Mouse (Mus musculus): ENCODE data around the gene Ppp4r1. TPM values are rescaled to one million over a fixed set of nuclear protein-coding genes. Genes with fewer than 3 reads are reported as not detected.

Gene Ppp4r1
- total and polyA plus RNA-seq, 3 experiments: 12.9 to 17.1 (median 13.6) TPM

GRCm38 (mm10) chr17:65873156-65873555 is 90.8 kb downstream of the Ppp4r1 start:
- in situ Hi-C loops (cut with MboI; ENCODE audit: low pct_ligation_motif_present, low pct_unique_long_range_greater_than_20kb, low sequenced_read_pairs): no loop called here
- TF ChIP-seq MAX (IDR thresholded peaks at IDR 0.05; ENCODE audit: low read length): no peak
- no peak for TF ChIP-seq NRF1 (IDR thresholded peaks at IDR 0.05; ENCODE audit: low read depth, low read length)
- TF ChIP-seq SMC3 (IDR thresholded peaks at IDR 0.05; ENCODE audit: low read depth, low read length): no peak
- no peak for TF ChIP-seq ELF1 (IDR thresholded peaks at IDR 0.05; ENCODE audit: low read depth, low read length)
- no peak for TF ChIP-seq CHD2 (IDR thresholded peaks at IDR 0.05; ENCODE audit: low read length)
- TF ChIP-seq MYC (IDR thresholded peaks at IDR 0.05; ENCODE audit: low read depth, low read length): no peak
- no peak for TF ChIP-seq TBP (conservative IDR thresholded peaks at IDR 0.05; ENCODE audit: low read depth, low read length)
- TF ChIP-seq JUND (conservative IDR thresholded peaks at IDR 0.05; ENCODE audit: low read depth, low read length): no peak
- no peak for TF ChIP-seq TCF12 (IDR thresholded peaks at IDR 0.05; ENCODE audit: low read depth, low read length)
- TF ChIP-seq HCFC1 (IDR thresholded peaks at IDR 0.05; ENCODE audit: low read depth, low read length): no peak
- no peak for TF ChIP-seq MEF2A (IDR thresholded peaks at IDR 0.05; ENCODE audit: borderline replicate concordance, low read depth, low read length)
- no peak for TF ChIP-seq E2F4 (IDR thresholded peaks at IDR 0.05; ENCODE audit: insufficient replicate concordance, low read depth, low read length)
- TF ChIP-seq JUN (IDR thresholded peaks at IDR 0.05; ENCODE audit: insufficient read depth, low read depth, low read length): no peak
- TF ChIP-seq CHD1 (IDR thresholded peaks at IDR 0.05; ENCODE audit: low read depth, low read length): no peak
- no peak for TF ChIP-seq MXI1 (IDR thresholded peaks at IDR 0.05; ENCODE audit: low read depth, low read length)
- Histone ChIP-seq H3K4me3 (replicated peaks in 1 of 3; ENCODE audit: low read depth in 2 of 3, low read length in 2 of 3, poor library complexity in 1 of 3) (no peak overlapping the region), H3K4me2 (ENCODE audit: insufficient read depth, low read depth, poor library complexity, severe bottlenecking) (no peak overlapping the region), H3K36me3 (replicated peaks in 1 of 2; ENCODE audit: control insufficient read depth in 1 of 2, insufficient read depth in 1 of 2, low read length in 1 of 2) (peaks cover 0 to 12% of the 10 kb centered on the region in 2 experiments), H3K9me3 (replicated peaks; ENCODE audit: low read length) (no peaks in the 10 kb centered on the region), H3K9ac (ENCODE audit: insufficient read depth, low read depth) (no peak overlapping the region), H3K27me3 (replicated peaks) (no peaks in the 10 kb centered on the region), H3K27ac (ENCODE audit: insufficient read depth, low read depth) (no peak overlapping the region), H3K4me1 (ENCODE audit: control insufficient read depth in 1 of 2, insufficient read depth in 2 of 2) (peaks cover 12 to 47% of the 10 kb centered on the region in 2 experiments), H3K79me2 (replicated peaks; ENCODE audit: control insufficient read depth, extremely low read depth, insufficient read depth, poor library complexity, severe bottlenecking) (peaks cover 7% of the 10 kb centered on the region)
- DNase-seq (ENCODE audit: extremely low read depth): no peak
- dilution Hi-C loops (cut with MboI; ENCODE audit: extremely low pct_ligation_motif_present, extremely low pct_unique_long_range_greater_than_20kb, low sequenced_read_pairs): no loop called here

GRCm38 (mm10) chr17:65873834-65874233 is 91.5 kb downstream of the Ppp4r1 start:
- Histone ChIP-seq H3K4me2 (ENCODE audit: insufficient read depth, low read depth, poor library complexity, severe bottlenecking) (no peak overlapping the region), H3K9ac (ENCODE audit: insufficient read depth, low read depth) (no peak overlapping the region), H3K9me3 (replicated peaks; ENCODE audit: low read length) (no peaks in the 10 kb centered on the region), H3K27ac (ENCODE audit: insufficient read depth, low read depth) (no peak overlapping the region), H3K36me3 (replicated peaks in 1 of 2; ENCODE audit: control insufficient read depth in 1 of 2, insufficient read depth in 1 of 2, low read length in 1 of 2) (peaks cover 0 to 14% of the 10 kb centered on the region in 2 experiments), H3K79me2 (replicated peaks; ENCODE audit: control insufficient read depth, extremely low read depth, insufficient read depth, poor library complexity, severe bottlenecking) (peaks cover 7% of the 10 kb centered on the region), H3K4me1 (ENCODE audit: control insufficient read depth in 1 of 2, insufficient read depth in 2 of 2) (peaks cover 12 to 47% of the 10 kb centered on the region in 2 experiments), H3K27me3 (replicated peaks) (no peaks in the 10 kb centered on the region), H3K4me3 (replicated peaks in 1 of 3; ENCODE audit: low read depth in 2 of 3, low read length in 2 of 3, poor library complexity in 1 of 3) (no peak overlapping the region)
- no peak for TF ChIP-seq TBP (conservative IDR thresholded peaks at IDR 0.05; ENCODE audit: low read depth, low read length)
- TF ChIP-seq EP300 (IDR thresholded peaks at IDR 0.05; ENCODE audit: low read length): no peak
- no peak for TF ChIP-seq MEF2A (IDR thresholded peaks at IDR 0.05; ENCODE audit: borderline replicate concordance, low read depth, low read length)
- no peak for TF ChIP-seq SIN3A (IDR thresholded peaks at IDR 0.05; ENCODE audit: low read length)
- TF ChIP-seq E2F4 (IDR thresholded peaks at IDR 0.05; ENCODE audit: insufficient replicate concordance, low read depth, low read length): no peak
- TF ChIP-seq ELF1 (IDR thresholded peaks at IDR 0.05; ENCODE audit: low read depth, low read length): no peak
- no peak for TF ChIP-seq USF1 (IDR thresholded peaks at IDR 0.05; ENCODE audit: low read depth, low read length)
- no peak for TF ChIP-seq JUND (conservative IDR thresholded peaks at IDR 0.05; ENCODE audit: low read depth, low read length)
- TF ChIP-seq CTCF (conservative IDR thresholded peaks at IDR 0.05 in 1 of 2, IDR thresholded peaks at IDR 0.05 in 1 of 2; ENCODE audit: low read depth in 2 of 2, low read length in 2 of 2): no peak
- TF ChIP-seq MAZ (IDR thresholded peaks at IDR 0.05; ENCODE audit: low read depth, low read length): no peak
- TF ChIP-seq ZNF384 (IDR thresholded peaks at IDR 0.05; ENCODE audit: low read depth, low read length): no peak
- no peak for TF ChIP-seq ZC3H11A (IDR thresholded peaks at IDR 0.05; ENCODE audit: low read depth, low read length)
- no peak for TF ChIP-seq IRF4 (IDR thresholded peaks at IDR 0.05; ENCODE audit: low read depth, low read length)
- no peak for TF ChIP-seq NELFE (IDR thresholded peaks at IDR 0.05; ENCODE audit: low read depth, low read length)
- no peak for TF ChIP-seq MAX (IDR thresholded peaks at IDR 0.05; ENCODE audit: low read length)
- TF ChIP-seq MXI1 (IDR thresholded peaks at IDR 0.05; ENCODE audit: low read depth, low read length): no peak
- dilution Hi-C loops (cut with MboI; ENCODE audit: extremely low pct_ligation_motif_present, extremely low pct_unique_long_range_greater_than_20kb, low sequenced_read_pairs): no loop called here
- DNase-seq (ENCODE audit: extremely low read depth): no peak
- in situ Hi-C loops (cut with MboI; ENCODE audit: low pct_ligation_motif_present, low pct_unique_long_range_greater_than_20kb, low sequenced_read_pairs): no loop called here
